ENCODE assay signal across 29 mouse cellular contexts in genomic region chr6:94541854-94542253, GRCm38 (mm10). TPM values are rescaled to one million over a fixed set of nuclear protein-coding genes. Genes with fewer than 3 reads are reported as not detected.
A peak's percentile ranks its signal among the peaks of the same experiment; 100 is the strongest.
DNase-seq lines count a peak whose midpoint lies in the region; ATAC-seq lines count a peak whose summit lies in the region.
"Had no signal": no experiment of that assay in that cellular context is flagged by ENCODE, and none has a peak within 500 bp of the region (broad histone marks: within the 10 kb centered on the region; RNA-seq: fewer than 3 reads in every experiment).

No protein-coding gene starts in this region.

- H3K4me2 ChIP-seq in embryonic facial prominence, embryonic 15.5 days (replicated peaks), result no peak overlapping the region
- H3K4me2 ChIP-seq in intestine, embryonic 16.5 days (ENCODE audit: low read depth, low read length), result no peak overlapping the region
- H3K4me2 ChIP-seq in stomach, embryonic 16.5 days (ENCODE audit: low read depth, low read length), result no peak overlapping the region
- H3K4me2 ChIP-seq: embryonic facial prominence, embryonic 12.5 days; forebrain, embryonic 13.5 days; heart, embryonic 12.5 days; heart, embryonic 15.5 days; hindbrain, embryonic 15.5 days had no signal

- peaks cover 19% of the 10 kb centered on the region for H3K4me1 ChIP-seq in embryonic facial prominence, embryonic 15.5 days
- H3K4me1 ChIP-seq in intestine, embryonic 16.5 days (ENCODE audit: control insufficient read depth, insufficient read depth, low read length), result 0 out of 2 replicates have a peak, but pooled peaks cover 11% of the 10 kb centered on the region
- H3K4me1 ChIP-seq in stomach, embryonic 16.5 days (ENCODE audit: control insufficient read depth, insufficient read depth, low read length), result peaks cover 17% of the 10 kb centered on the region
- H3K4me1 ChIP-seq: heart, embryonic 15.5 days; hindbrain, embryonic 15.5 days had no signal

- 39% methylated on average over 7 of the region's 7 CpGs for WGBS in embryonic facial prominence, embryonic 15.5 days
- WGBS in intestine, embryonic 16.5 days, result 40% methylated on average over 7 of the region's 7 CpGs
- 36% methylated on average over 7 of the region's 7 CpGs for WGBS in stomach, embryonic 16.5 days

- no peaks in the 10 kb centered on the region for H3K27me3 ChIP-seq in embryonic facial prominence, embryonic 15.5 days
- no peaks in the 10 kb centered on the region for H3K27me3 ChIP-seq in intestine, embryonic 16.5 days (replicated peaks; ENCODE audit: control insufficient read depth, insufficient read depth, low read length)
- no peaks in the 10 kb centered on the region for H3K27me3 ChIP-seq in stomach, embryonic 16.5 days (ENCODE audit: control insufficient read depth, insufficient read depth, low read length)
- H3K27me3 ChIP-seq: CH12.LX; embryonic facial prominence, embryonic 12.5 days; forebrain, embryonic 13.5 days; heart, embryonic 12.5 days; heart, embryonic 15.5 days; hindbrain, embryonic 15.5 days; Patski had no signal

- no peak for ATAC-seq in embryonic facial prominence, embryonic 15.5 days (ENCODE audit: insufficient number of reproducible peaks, low FRiP score, low TSS enrichment, low read depth)
- ATAC-seq in intestine, embryonic 16.5 days, result no peak
- ATAC-seq in stomach, embryonic 16.5 days (ENCODE audit: insufficient read depth, low FRiP score), result peak; percentile 19; the same call in 1 of the 2 replicates
- ATAC-seq: forebrain, embryonic 13.5 days; forebrain, embryonic 16.5 days; Patski had no signal

- no peak overlapping the region for H3K4me3 ChIP-seq in embryonic facial prominence, embryonic 15.5 days (replicated peaks)
- no peak overlapping the region for H3K4me3 ChIP-seq in intestine, embryonic 16.5 days (ENCODE audit: low read length)
- no peak overlapping the region for H3K4me3 ChIP-seq in stomach, embryonic 16.5 days (replicated peaks; ENCODE audit: low read length)
- H3K4me3 ChIP-seq: embryonic facial prominence, embryonic 12.5 days; forebrain, embryonic 10.5 days; forebrain, embryonic 13.5 days; gastrocnemius, adult 2 months; heart, embryonic 12.5 days; heart, embryonic 15.5 days; hindbrain, embryonic 10.5 days; hindbrain, embryonic 15.5 days had no signal

- peak overlapping the region; percentile 74; the same call in 1 of the 2 replicates for H3K27ac ChIP-seq in embryonic facial prominence, embryonic 15.5 days (replicated peaks)
- H3K27ac ChIP-seq in intestine, embryonic 16.5 days (ENCODE audit: low read length), result peak overlapping the region; percentile 60; the same call in 1 of the 2 replicates
- peak overlapping the region; percentile 73 for H3K27ac ChIP-seq in stomach, embryonic 16.5 days (ENCODE audit: low read length)
- H3K27ac ChIP-seq: embryonic facial prominence, embryonic 12.5 days; forebrain, embryonic 13.5 days; gastrocnemius, adult 2 months; heart, embryonic 15.5 days; hindbrain, embryonic 15.5 days had no signal

- H3K36me3 ChIP-seq in embryonic facial prominence, embryonic 15.5 days, result no peaks in the 10 kb centered on the region
- no peaks in the 10 kb centered on the region for H3K36me3 ChIP-seq in intestine, embryonic 16.5 days (ENCODE audit: control insufficient read depth, insufficient read depth, low read length)
- H3K36me3 ChIP-seq in stomach, embryonic 16.5 days (ENCODE audit: control insufficient read depth, insufficient read depth, low read length), result no peaks in the 10 kb centered on the region
- H3K36me3 ChIP-seq: embryonic facial prominence, embryonic 12.5 days; forebrain, embryonic 10.5 days; heart, embryonic 12.5 days; heart, embryonic 15.5 days; hindbrain, embryonic 10.5 days; hindbrain, embryonic 15.5 days had no signal

- H3K9me3 ChIP-seq in embryonic facial prominence, embryonic 15.5 days (replicated peaks), result no peaks in the 10 kb centered on the region
- H3K9me3 ChIP-seq in intestine, embryonic 16.5 days (ENCODE audit: control insufficient read depth, low read length), result no peaks in the 10 kb centered on the region
- H3K9me3 ChIP-seq in stomach, embryonic 16.5 days (replicated peaks; ENCODE audit: control insufficient read depth, low read length), result no peaks in the 10 kb centered on the region
- H3K9me3 ChIP-seq: embryonic facial prominence, embryonic 12.5 days; forebrain, embryonic 10.5 days; forebrain, embryonic 13.5 days; G1E; heart, embryonic 12.5 days; heart, embryonic 15.5 days; hindbrain, embryonic 10.5 days; hindbrain, embryonic 15.5 days had no signal

- DNase-seq in adrenal gland, postnatal 14 days, result peak; percentile 24
- DNase-seq in adrenal gland, postnatal 25 days, result no peak
- DNase-seq in heart, adult 11 months, result no peak
- no peak for DNase-seq in frontal cortex, postnatal 25 days (ENCODE audit: low spot score in 2 of 2)
- DNase-seq: B cell, adult 2 months; cerebellum, adult 11-12 months; cerebellum, adult 9-10 months; cerebellum, postnatal 14 days; gastrocnemius, adult 2 months; gastrocnemius, postnatal 14 days; heart, adult 18-20 months; heart, postnatal 10 days; heart, postnatal 36 days; kidney, adult 11 months; kidney, adult 8-10 months had no signal

- no peak overlapping the region for H3K9ac ChIP-seq in embryonic facial prominence, embryonic 15.5 days
- no peak overlapping the region for H3K9ac ChIP-seq in intestine, embryonic 16.5 days (ENCODE audit: low read depth, low read length)
- H3K9ac ChIP-seq in stomach, embryonic 16.5 days (ENCODE audit: low read length), result no peak overlapping the region
- H3K9ac ChIP-seq: embryonic facial prominence, embryonic 12.5 days; forebrain, embryonic 13.5 days; heart, embryonic 12.5 days; heart, embryonic 15.5 days; hindbrain, embryonic 15.5 days had no signal

RNA-seq across cellular contexts. Expression of gene Slc25a26, which starts 41.7 kb away (rescaled TPM):
- total RNA-seq in adrenal gland, postnatal 14 days (2021), result 14.8 and 15.7 TPM in 2 replicates
- 12.8 and 18.8 TPM in 2 replicates for total RNA-seq in adrenal gland, postnatal 25 days (2021)
- polyA plus RNA-seq in embryonic facial prominence, embryonic 15.5 days (2015; fragmentation: Nextera tagmentation; extraction: Ambion mirVana), result 8.1 and 8.5 TPM in 2 replicates
- 8.6 and 9.2 TPM in 2 replicates for polyA plus RNA-seq in intestine, embryonic 16.5 days (2015; fragmentation: Nextera tagmentation; extraction: Ambion mirVana)
- polyA plus RNA-seq in stomach, embryonic 16.5 days (2015; fragmentation: Nextera tagmentation; extraction: Ambion mirVana), result 7.8 and 8.2 TPM in 2 replicates
